Mouse (Mus musculus): ENCODE results near the gene Cd200r2.

DNA sequence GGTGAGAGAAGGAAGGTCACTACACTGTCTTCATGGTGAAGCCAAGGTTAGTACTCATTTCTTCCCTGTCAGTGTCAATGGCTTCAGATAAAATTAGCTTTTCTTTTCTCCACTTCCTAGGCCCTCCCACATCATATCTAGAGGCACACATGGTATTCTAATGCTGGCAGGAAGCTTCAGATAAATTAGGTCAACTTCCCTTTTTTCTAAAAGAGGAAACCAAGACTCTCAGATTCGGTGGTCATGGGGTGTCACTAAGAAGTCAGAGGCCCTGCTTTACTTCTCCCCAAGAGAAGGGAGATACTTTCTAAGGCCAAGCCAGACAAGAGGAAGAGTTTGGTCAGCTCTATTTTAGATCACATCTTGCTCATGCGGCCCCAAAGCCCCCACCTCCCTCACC is 95.9 kb downstream of the Cd200r2 start:
- TF ChIP-seq CTCF (conservative IDR thresholded peaks at IDR 0.05; ENCODE audit: low read length) (no peak), POU5F1 (IDR thresholded peaks at IDR 0.05; ENCODE audit: borderline replicate concordance, low read length) (no peak)

All from E14TG2a.4 (cell line).